Mouse (Mus musculus): ENCODE results near the gene Foxg1.

The Foxg1 gene

GRCm38 (mm10) chr12:49382565-49383520 lies at the start of gene Foxg1:
Gene Foxg1 (plus strand): TSS chr12:49382660.
- in situ Hi-C loops (cut with MboI; ENCODE audit: low sequenced_read_pairs): no loop called here

GRCm38 (mm10) chr12:49349697-49350096 lies 32.8 kb upstream of the Foxg1 start:
- in situ Hi-C loops (cut with MboI; ENCODE audit: low sequenced_read_pairs): no loop called here

DNA sequence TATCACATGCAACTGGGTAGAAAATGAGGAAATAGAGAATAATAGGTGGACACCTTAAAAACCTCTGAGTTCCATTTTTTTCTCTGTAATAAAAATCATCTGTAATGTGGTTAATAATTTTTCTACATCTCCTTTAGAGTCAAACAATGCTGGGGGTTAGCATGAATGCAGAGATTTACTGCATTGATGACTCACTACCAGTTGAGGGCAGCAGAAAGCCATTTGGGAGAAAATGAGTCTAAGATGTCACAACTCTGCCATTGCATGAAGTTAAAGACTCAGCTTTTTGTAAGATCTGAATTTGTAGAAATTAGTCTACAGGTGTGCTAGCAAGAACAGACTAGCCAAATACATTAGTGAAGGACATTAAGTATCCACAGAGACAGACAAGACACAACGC lies 13.5 kb upstream of the Foxg1 start:
- in situ Hi-C loops (cut with MboI; ENCODE audit: low sequenced_read_pairs): no loop called here

DNA sequence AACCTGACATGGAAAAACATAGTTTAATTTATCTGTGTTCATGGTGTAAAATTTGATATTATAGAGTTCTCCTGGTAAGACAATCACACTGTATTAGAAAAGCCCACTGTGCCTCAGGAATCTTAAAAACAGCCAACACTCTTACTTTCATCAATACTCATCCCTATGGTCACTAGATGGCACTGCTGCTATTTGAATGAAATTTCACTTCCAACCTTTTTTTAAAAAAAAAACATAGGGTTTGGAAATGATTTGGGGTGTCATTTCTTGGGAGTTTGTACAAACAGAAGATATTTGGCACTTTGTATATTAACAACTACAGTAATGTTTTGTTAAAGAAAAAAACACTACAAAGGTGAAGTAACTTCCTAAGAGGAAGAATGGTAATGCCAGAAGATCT lies 10.3 kb upstream of the Foxg1 start:
- in situ Hi-C loops (cut with MboI; ENCODE audit: low sequenced_read_pairs): no loop called here

DNA sequence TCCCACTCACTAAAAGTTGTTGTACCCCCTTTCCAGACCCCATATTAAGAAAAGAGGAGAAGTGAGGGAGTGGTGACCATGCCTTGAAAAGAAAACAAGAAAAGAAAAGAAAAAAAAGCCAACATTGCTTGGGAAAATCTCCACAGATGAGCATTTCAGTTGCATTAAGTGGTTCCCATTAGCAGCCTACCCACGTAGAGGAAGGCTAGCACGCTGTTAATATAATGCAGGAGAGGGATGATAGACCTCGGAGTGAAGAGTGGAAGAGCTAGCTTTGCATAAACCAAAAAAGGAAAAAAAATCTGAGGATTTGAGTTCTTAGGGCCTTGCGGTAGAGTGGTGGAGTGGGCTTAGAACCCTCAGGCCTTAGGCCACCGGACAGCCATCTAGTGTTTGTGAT lies 9.3 kb upstream of the Foxg1 start:
- in situ Hi-C loops (cut with MboI; ENCODE audit: low sequenced_read_pairs): no loop called here

- in situ Hi-C loops (cut with MboI; ENCODE audit: low sequenced_read_pairs): no loop called here
Measured at GRCm38 (mm10) chr12:49373821-49374605, 8.4 kb upstream of the Foxg1 start.

- in situ Hi-C loops (cut with MboI; ENCODE audit: low sequenced_read_pairs): no loop called here
Measured at GRCm38 (mm10) chr12:49374606-49374995, 7.9 kb upstream of the Foxg1 start.

- in situ Hi-C loops (cut with MboI; ENCODE audit: low sequenced_read_pairs): no loop called here
Measured at GRCm38 (mm10) chr12:49375427-49376317, 6.8 kb upstream of the Foxg1 start.

DNA sequence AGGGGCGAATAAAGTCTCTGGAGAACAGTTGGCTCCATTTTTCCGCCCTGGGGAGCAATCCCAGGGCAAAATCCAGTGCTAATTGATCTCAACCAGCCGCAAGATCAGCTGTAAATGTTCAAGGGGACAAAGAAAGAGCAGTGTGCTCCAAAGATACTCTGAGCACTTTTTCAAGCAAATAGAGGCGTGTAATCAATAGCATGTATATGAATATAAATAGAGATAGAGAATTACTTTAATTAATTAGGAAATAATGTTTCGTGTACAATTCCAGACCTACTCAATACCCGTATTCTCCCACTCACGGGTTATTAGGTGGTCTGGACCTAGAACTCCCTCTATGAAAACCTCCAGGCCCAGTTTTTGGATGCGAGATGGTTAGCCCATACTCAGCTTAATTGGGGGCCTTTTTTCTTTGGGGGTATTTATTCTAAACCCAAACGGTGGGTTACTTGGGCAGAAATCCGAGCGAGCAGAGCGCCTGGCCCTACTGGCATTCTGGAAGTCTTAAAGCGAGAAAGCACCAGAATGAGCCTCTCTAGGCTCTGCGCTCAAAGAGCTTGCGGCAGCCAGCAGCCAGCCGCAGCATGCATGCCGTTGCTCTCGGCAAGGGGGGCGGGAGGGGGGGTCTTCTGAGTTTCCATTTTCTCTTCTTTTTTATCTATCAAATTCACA lies 6.0 kb upstream of the Foxg1 start:
- in situ Hi-C loops (cut with MboI; ENCODE audit: low sequenced_read_pairs): no loop called here

DNA sequence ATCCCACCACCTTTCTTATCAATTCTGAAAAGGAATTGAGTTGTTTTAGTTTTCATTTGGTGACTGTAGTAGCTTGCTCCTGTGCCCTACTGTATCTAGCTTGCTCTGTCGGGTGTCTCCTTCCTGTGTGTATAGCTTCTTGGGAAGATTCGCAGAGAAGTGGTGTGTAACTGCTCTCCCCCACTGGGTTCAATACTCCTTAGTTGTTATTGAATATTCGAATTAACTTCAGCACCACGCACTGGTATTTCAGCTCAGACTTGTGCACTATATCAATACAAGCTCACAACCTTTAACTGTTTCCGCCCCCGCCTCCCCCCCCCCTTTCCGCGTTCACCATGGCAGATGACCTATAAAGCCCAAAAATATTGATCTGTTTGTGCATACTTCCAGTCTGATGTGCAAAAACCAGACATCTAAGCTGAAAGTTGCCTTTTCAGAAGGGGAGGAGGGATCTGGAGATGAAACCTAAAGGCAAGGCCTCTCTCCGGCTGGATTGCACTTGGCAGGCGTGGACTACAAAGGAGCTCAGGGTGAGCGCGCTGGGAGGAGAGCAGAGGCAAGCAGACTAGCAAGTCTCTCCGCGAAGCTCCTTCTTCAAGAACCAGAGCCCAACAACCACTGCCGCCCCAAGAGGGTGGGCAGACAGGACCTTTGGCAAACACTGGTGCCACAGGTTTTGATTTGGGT lies 5.0 kb upstream of the Foxg1 start:
- in situ Hi-C loops (cut with MboI; ENCODE audit: low sequenced_read_pairs): no loop called here

GRCm38 (mm10) chr12:49378920-49379319 lies 3.5 kb upstream of the Foxg1 start:
- in situ Hi-C loops (cut with MboI; ENCODE audit: low sequenced_read_pairs): no loop called here

DNA sequence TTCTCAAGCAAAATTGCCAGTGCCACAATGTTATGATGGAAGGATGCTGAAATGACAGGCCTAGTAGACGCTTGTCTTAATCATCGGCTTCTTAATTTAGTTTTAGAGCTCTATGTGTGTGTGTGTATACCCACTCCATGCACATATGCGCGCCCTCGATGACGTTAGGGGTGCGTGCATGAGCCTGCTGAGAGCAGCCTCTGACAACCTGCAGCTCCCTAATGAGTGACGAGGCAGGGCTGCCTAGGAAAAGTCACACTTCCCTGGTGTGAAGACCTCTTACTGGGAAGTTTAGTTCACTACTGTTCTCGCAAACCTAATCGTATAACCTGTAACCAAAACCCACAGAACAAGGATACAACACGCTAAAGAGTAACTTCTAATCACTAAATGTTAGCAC lies 3.0 kb upstream of the Foxg1 start:
- in situ Hi-C loops (cut with MboI; ENCODE audit: low sequenced_read_pairs): no loop called here

GRCm38 (mm10) chr12:49380442-49380841 lies 2.0 kb upstream of the Foxg1 start:
- in situ Hi-C loops (cut with MboI; ENCODE audit: low sequenced_read_pairs): no loop called here

DNA sequence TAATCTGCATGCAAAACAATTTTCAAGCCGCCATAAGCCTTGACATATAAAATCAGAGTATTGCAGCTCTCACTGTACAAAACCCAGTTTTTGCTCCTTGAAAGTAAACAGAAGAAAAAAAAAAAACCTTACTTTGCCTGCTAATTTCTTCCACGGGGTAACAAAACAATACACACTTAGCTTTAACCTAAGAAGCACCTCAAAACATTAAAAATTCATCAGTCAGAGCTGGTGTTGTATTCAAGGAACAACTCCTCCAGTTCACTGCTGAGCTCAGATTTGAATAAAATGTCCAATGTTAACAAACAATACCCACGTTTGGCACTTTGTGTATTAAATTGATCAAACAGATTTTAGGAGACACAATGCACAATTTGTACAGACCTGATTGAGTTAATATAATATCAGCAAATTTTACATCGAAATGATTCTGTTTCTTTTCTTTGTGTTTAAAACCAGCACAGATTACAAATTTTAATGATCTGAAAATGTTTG lies 1.4 kb upstream of the Foxg1 start:
- in situ Hi-C loops (cut with MboI; ENCODE audit: low sequenced_read_pairs): no loop called here

- in situ Hi-C loops (cut with MboI; ENCODE audit: low sequenced_read_pairs): no loop called here
Measured at GRCm38 (mm10) chr12:49381721-49382365, 617 bp upstream of the Foxg1 start.

- in situ Hi-C loops (cut with MboI; ENCODE audit: low sequenced_read_pairs): no loop called here
Measured at GRCm38 (mm10) chr12:49383521-49384133, 1.2 kb downstream of the Foxg1 start.

DNA sequence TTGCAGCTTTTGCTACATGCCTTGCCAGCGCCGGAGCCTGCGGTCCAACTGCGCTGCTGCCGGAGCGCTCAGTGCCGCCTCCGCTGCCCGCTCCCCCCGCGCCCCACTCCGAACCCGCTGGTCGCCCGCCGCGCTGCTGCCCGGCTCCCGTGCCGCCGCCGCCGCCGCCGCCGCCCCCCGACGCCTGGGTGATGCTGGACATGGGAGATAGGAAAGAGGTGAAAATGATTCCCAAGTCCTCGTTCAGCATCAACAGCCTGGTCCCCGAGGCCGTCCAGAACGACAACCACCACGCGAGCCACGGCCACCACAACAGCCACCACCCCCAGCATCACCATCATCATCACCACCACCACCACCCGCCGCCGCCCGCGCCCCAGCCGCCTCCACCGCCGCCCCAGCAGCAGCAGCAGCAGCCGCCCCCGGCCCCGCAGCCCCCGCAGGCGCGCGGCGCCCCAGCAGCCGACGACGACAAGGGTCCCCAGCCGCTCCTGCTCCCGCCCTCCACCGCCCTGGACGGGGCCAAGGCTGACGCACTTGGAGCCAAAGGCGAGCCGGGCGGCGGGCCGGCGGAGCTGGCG lies 1.9 kb downstream of the Foxg1 start:
- in situ Hi-C loops (cut with MboI; ENCODE audit: low sequenced_read_pairs): no loop called here

DNA sequence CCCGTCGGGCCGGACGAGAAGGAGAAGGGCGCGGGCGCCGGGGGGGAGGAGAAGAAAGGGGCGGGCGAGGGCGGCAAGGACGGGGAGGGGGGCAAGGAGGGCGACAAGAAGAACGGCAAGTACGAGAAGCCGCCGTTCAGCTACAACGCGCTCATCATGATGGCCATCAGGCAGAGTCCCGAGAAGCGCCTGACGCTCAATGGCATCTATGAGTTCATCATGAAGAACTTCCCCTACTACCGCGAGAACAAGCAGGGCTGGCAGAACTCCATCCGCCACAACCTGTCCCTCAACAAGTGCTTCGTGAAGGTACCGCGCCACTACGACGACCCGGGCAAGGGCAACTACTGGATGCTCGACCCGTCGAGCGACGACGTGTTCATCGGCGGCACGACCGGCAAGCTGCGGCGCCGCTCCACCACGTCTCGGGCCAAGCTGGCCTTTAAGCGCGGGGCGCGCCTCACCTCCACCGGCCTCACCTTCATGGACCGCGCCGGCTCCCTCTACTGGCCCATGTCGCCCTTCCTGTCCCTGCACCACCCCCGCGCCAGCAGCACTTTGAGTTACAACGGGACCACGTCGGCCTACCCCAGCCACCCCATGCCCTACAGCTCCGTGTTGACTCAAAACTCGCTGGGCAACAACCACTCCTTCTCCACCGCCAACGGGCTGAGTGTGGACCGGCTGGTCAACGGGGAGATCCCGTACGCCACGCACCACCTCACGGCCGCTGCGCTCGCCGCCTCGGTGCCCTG lies 2.6 kb downstream of the Foxg1 start, which contains the start of gene Gm43517:
Gene Gm43517 (plus strand): TSS at position 299 of the 755 bp plus-strand sequence.
- in situ Hi-C loops (cut with MboI; ENCODE audit: low sequenced_read_pairs): no loop called here
